Mouse (Mus musculus) embryo, embryonic 10.5 days (tissue): Measurements from ENCODE around the gene Srsf6.
"Not testable (repeated sequence)": the region's sequence is repeated elsewhere in the genome, so short reads cannot be mapped to it uniquely, and the experiment has no call there.

Experiments
- DNase-seq: peaks from one replicate; pipeline ENCODE4 v3.0.0-alpha.2; 2015; ENCODE audit warnings: low spot score

Gene Srsf6

GRCm38 (mm10) chr2:162931123-162931673, at the start of gene Srsf6:
Gene Srsf6, plus strand, starts transcription at chr2:162931528.
- DNase-seq, result peak; percentile 95

GRCm38 (mm10) chr2:162884101-162884500, 47.2 kb upstream of the Srsf6 start:
- no peak for DNase-seq

GRCm38 (mm10) chr2:162887121-162887520, 44.2 kb upstream of the Srsf6 start:
- DNase-seq, result no peak

- no peak for DNase-seq
These were observed 42.7 kb upstream of the Srsf6 start for GRCm38 (mm10) chr2:162888677-162889076.

GRCm38 (mm10) chr2:162889191-162889590, 42.1 kb upstream of the Srsf6 start:
- peak; percentile 22 for DNase-seq

- DNase-seq, result no peak
These were observed 41.6 kb upstream of the Srsf6 start for GRCm38 (mm10) chr2:162889731-162890130.

GRCm38 (mm10) chr2:162892979-162893378, 38.3 kb upstream of the Srsf6 start:
- DNase-seq, result not testable (repeated sequence)

GRCm38 (mm10) chr2:162899256-162899655, 32.1 kb upstream of the Srsf6 start:
- not testable (repeated sequence) for DNase-seq

GRCm38 (mm10) chr2:162899880-162900589, 31.3 kb upstream of the Srsf6 start:
- DNase-seq, result no peak

- DNase-seq, result peak; percentile 26
These were observed 30.8 kb upstream of the Srsf6 start for GRCm38 (mm10) chr2:162900590-162900916.

GRCm38 (mm10) chr2:162905902-162906301, 25.4 kb upstream of the Srsf6 start:
- DNase-seq, result no peak

- peak; percentile 44 for DNase-seq
These were observed 23.3 kb upstream of the Srsf6 start for GRCm38 (mm10) chr2:162908052-162908491.

GRCm38 (mm10) chr2:162914040-162914439, 17.3 kb upstream of the Srsf6 start:
- no peak for DNase-seq

GRCm38 (mm10) chr2:162914519-162914918, 16.8 kb upstream of the Srsf6 start:
- DNase-seq, result peak; percentile 40

GRCm38 (mm10) chr2:162919926-162920325, 11.4 kb upstream of the Srsf6 start:
- no peak for DNase-seq

GRCm38 (mm10) chr2:162922183-162922582, 9.1 kb upstream of the Srsf6 start:
- peak; percentile 83 for DNase-seq

GRCm38 (mm10) chr2:162922834-162923233, 8.5 kb upstream of the Srsf6 start:
- DNase-seq, result no peak

GRCm38 (mm10) chr2:162924126-162924525, 7.2 kb upstream of the Srsf6 start:
- DNase-seq, result no peak

GRCm38 (mm10) chr2:162927918-162928585, 3.3 kb upstream of the Srsf6 start:
- no peak for DNase-seq

GRCm38 (mm10) chr2:162929704-162930103, 1.6 kb upstream of the Srsf6 start:
- DNase-seq, result no peak

GRCm38 (mm10) chr2:162930516-162931122, 709 bp upstream of the Srsf6 start:
- DNase-seq, result peak; percentile 76

- peak; percentile 76 for DNase-seq
These were observed 634 bp downstream of the Srsf6 start for GRCm38 (mm10) chr2:162931674-162932650.
